Mouse (Mus musculus) bone marrow, adult 2 months (tissue): Measurements from ENCODE around the gene Pdcd1lg2. TPM values are rescaled to one million over a fixed set of nuclear protein-coding genes. Genes with fewer than 3 reads are reported as not detected.
A peak's percentile ranks its signal among the peaks of the same experiment; 100 is the strongest.

Experiments
- H3K27ac ChIP-seq: fragments of 200-500 bp; 2 replicates; pipeline ENCODE4 v1.5.1; 2012; ENCODE audit warnings: low read depth, mild to moderate bottlenecking, control low read depth, inconsistent platforms, low read length; ENCODE audit not compliant: control insufficient read depth, poor library complexity, insufficient read depth
- H3K4me1 ChIP-seq: fragments of 200-500 bp; 2 replicates; pipeline ENCODE4 v1.6.1; 2011; ENCODE audit warnings: low read length; ENCODE audit not compliant: control insufficient read depth, insufficient read depth
- H3K4me3 ChIP-seq: fragments of 200-500 bp; replicated peaks from 2 replicates; pipeline ENCODE3; 2011; ENCODE audit warnings: mild to moderate bottlenecking, low read depth, low read length, control low read depth; ENCODE audit not compliant: control insufficient read depth
- CTCF ChIP-seq: fragments of 200-500 bp; IDR thresholded peaks from 2 replicates; pipeline ENCODE4 v1.5.1; 2011; ENCODE audit warnings: low read length, control low read depth; ENCODE audit not compliant: control insufficient read depth, insufficient read depth
- POLR2A ChIP-seq: fragments of 200-500 bp; IDR thresholded peaks from 2 replicates; pipeline ENCODE4 v1.6.1; 2011; ENCODE audit warnings: low read depth, mild to moderate bottlenecking, control low read depth, low read length, borderline replicate concordance; ENCODE audit not compliant: control insufficient read depth
- WGBS: fragments of 180-500 bp; shearing (Covaris S2); methylation state at CpG from one replicate; pipeline ENCODE4 v1.1.7; 2018; 5-methylcytosine and 5-hydroxymethylcytosine counted together
- polyA plus RNA-seq: library from polyadenylated mRNA; stranded (reverse); fragments of >200 nt; gene quantifications from 2 replicates; pipeline ENCODE4 v1.2.4, GENCODE M21; 2011; ENCODE audit warnings: low replicate concordance; ENCODE audit not compliant: missing spikeins, insufficient read depth, insufficient read length

Gene Pdcd1lg2
- polyA plus RNA-seq, 1 experiment, result 0.92 TPM

- Histone ChIP-seq H3K27ac (no peak overlapping the region), H3K4me1 (no peaks in the 10 kb centered on the region; the same call in none of the 2 replicates), H3K4me3 (no peak overlapping the region)
- TF ChIP-seq POLR2A (no peak), CTCF (no peak)
- 55% methylated on average over 4 of the region's 4 CpGs for WGBS
Measured at GRCm38 (mm10) chr19:29475210-29475620, 64.5 kb downstream of the Pdcd1lg2 start.

DNA sequence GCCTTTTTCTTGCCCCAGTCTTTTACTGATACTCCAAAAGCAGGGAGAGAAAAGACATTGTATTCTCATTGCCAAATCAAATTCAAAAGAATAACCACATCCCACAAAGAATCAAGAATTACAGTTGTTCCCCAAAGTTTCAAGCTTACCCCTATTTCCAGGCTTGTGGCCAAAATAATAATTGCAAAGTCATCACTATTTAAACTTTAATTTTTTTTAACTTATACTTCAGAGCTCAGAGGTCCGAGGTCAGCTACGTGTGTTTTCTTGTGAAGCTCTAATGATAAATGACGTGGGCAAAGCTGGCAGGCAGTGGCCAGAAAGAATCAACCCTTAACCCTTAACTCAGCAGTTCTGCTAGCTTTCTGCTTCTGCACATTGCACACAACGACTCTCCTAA, 67.9 kb downstream of the Pdcd1lg2 start:
- Histone ChIP-seq H3K27ac (no peak overlapping the region), H3K4me3 (no peak overlapping the region), H3K4me1 (peaks cover 3% of the 10 kb centered on the region)
- WGBS, result 7% methylated on average over 4 of the region's 4 CpGs
- TF ChIP-seq POLR2A (no peak), CTCF (no peak)

DNA sequence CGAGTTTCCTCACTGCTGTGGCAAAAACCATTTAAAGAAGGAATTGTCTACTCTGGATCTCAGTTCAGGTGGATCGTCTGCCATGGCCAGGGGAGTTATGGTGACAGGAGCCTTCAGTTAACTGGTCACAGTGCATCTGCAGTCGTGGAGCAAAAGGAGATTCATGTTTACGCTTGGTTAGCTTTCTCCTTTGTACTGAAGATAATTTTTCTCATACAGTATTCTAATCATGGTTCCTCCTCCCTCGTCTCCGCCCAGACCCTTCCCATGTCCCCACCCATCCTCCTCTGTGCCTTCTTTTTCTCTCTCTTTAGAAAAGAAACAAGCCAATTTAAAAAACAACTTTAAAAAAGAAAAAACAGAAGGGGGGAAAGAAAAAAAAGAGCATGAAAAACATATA, 70.9 kb downstream of the Pdcd1lg2 start:
- Histone ChIP-seq H3K4me1 (peaks cover 6% of the 10 kb centered on the region), H3K4me3 (no peak overlapping the region), H3K27ac (no peak overlapping the region)
- WGBS, result 55% methylated on average over 6 of the region's 6 CpGs
- no peak for TF ChIP-seq CTCF

GRCm38 (mm10) chr19:29482148-29482547, 71.4 kb downstream of the Pdcd1lg2 start:
- Histone ChIP-seq H3K27ac (peak overlapping the region; percentile 53; the same call in 1 of the 2 replicates), H3K4me1 (peaks cover 6% of the 10 kb centered on the region), H3K4me3 (no peak overlapping the region)
- TF ChIP-seq POLR2A (no peak), CTCF (no peak)
- WGBS, result 65% methylated on average over 5 of the region's 5 CpGs

DNA sequence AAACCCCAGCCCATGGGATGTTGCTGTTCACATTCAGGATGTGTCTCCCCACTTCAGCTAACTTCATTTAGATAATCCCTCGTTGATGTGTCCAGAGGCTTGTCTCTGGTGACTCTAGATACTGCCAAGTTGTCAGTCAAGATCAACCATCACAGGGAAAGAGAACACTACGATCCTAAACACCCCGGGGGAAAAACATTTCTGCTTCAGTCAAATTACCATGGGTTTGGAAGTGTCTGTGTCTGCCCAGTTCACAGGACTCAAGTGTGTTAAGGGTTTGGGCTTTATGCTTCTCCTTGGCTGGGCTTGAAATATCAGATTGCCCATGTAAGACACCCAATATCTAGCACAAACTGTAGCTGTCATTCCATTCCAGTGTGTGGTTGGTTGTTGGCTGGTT, 71.9 kb downstream of the Pdcd1lg2 start:
- TF ChIP-seq POLR2A, result no peak
- Histone ChIP-seq H3K4me3 (no peak overlapping the region), H3K4me1 (peaks cover 7% of the 10 kb centered on the region), H3K27ac (peak overlapping the region; percentile 53; the same call in 1 of the 2 replicates)
- 54% methylated on average over 3 of the region's 3 CpGs for WGBS

- TF ChIP-seq CTCF, result no peak
- TF ChIP-seq POLR2A, result no peak
- H3K27ac ChIP-seq, result no peak overlapping the region
- WGBS, result 68% methylated on average over 2 of the region's 2 CpGs
- H3K4me1 ChIP-seq, result peaks cover 10% of the 10 kb centered on the region
- no peak overlapping the region for H3K4me3 ChIP-seq
Measured at GRCm38 (mm10) chr19:29483386-29483785, 72.7 kb downstream of the Pdcd1lg2 start.

GRCm38 (mm10) chr19:29484537-29484936, 73.8 kb downstream of the Pdcd1lg2 start:
- 5% methylated on average over 2 of the region's 2 CpGs for WGBS

DNA sequence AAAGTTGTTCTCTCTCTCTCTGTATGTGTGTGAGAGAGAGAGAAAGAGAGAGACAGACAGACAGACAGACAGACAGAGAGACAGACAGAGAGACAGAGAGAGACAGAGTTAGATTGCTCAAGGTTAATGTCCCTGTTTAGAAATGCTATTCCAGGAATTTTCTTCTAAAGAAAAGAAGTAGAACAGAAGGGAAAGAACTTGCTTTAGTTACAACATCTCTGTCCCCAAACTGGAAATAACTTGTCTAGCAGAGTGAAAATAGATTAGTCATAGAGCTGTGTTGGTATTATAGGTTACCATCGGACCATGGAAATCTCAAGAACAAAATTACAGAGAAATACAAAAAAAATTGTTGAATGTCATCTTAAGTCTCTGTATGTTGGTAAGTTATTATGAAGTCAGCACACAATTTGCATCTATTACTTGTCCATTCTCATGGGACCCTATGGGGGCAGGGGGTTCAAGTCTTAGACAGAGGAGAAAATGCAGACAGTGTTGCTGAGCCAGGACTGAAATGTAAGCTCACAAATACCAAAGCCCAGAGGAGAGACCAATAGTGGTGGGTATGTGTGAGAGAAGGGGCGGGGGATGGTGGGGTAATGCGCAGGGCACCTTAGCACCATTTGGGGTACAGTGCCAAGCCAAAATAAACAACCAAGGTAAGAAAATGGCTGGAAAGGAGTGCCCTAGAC, 74.7 kb downstream of the Pdcd1lg2 start:
- Histone ChIP-seq H3K4me1 (peaks cover 11% of the 10 kb centered on the region), H3K4me3 (no peak overlapping the region), H3K27ac (no peak overlapping the region)
- 85% methylated on average over 3 of the region's 3 CpGs for WGBS
- TF ChIP-seq CTCF (no peak), POLR2A (no peak)

More at GRCm38 (mm10) chr19:29484537-29484936, 73.8 kb downstream of the Pdcd1lg2 start:
- TF ChIP-seq CTCF (no peak), POLR2A (no peak)
- H3K4me1 ChIP-seq, result peaks cover 11% of the 10 kb centered on the region
- H3K27ac ChIP-seq, result peak overlapping the region; percentile 16; the same call in 1 of the 2 replicates
- H3K4me3 ChIP-seq, result no peak overlapping the region
